Mouse (Mus musculus) small intestine, adult 2 months (tissue): ENCODE results near the gene Nck1.

Experiments
- CTCF ChIP-seq: fragments of 200-500 bp; IDR thresholded peaks from 2 replicates; pipeline ENCODE4 v1.5.1; 2012; ENCODE audit warnings: low read depth, mild to moderate bottlenecking, control low read depth, inconsistent platforms, low read length, moderate library complexity, mixed read lengths; ENCODE audit not compliant: insufficient replicate concordance, insufficient read length; ENCODE audit errors: extremely low read depth
- POLR2A ChIP-seq: fragments of 200-500 bp; IDR thresholded peaks from 2 replicates; pipeline ENCODE4 v1.6.1; 2012; ENCODE audit warnings: low read depth, mild to moderate bottlenecking, control low read depth, inconsistent platforms, low read length, moderate library complexity

DNA sequence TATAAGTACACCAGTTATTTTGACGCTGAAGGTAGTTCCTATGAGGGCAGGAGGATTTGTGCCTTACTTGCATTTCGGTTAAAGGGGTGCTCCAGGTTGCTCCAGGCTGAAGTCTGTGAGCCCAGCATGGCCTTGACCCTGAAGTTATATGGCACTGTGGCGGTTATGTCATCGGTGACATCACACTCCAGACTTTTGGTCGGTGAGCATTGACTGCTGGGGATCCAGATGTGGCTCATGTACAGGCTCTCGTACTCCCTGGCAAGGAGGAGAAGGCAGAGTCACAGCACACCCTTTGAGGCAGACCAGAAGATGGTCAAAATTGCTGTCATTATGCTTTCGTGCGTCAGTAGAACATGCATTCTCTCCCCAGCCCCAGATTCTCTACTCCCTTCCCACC lies 73.0 kb downstream of the Nck1 start:
- TF ChIP-seq CTCF (no peak), POLR2A (no peak)
